ENCODE assay signal across 16 mouse cellular contexts in genomic region chr1:172172381-172172780, GRCm38 (mm10). TPM values are rescaled to one million over a fixed set of nuclear protein-coding genes. Genes with fewer than 3 reads are reported as not detected.
"Had no signal": no experiment of that assay in that cellular context is flagged by ENCODE, and none has a peak within 500 bp of the region (broad histone marks: within the 10 kb centered on the region; RNA-seq: fewer than 3 reads in every experiment).

No protein-coding gene starts in this region.

- ATAC-seq: midbrain, embryonic 15.5 days had no signal

- H3K4me2 ChIP-seq: limb, embryonic 13.5 days; lung, embryonic 14.5 days; midbrain, embryonic 11.5 days; midbrain, embryonic 15.5 days; neural tube, embryonic 13.5 days had no signal

- H3K9ac ChIP-seq: limb, embryonic 13.5 days; lung, embryonic 14.5 days; midbrain, embryonic 15.5 days; neural tube, embryonic 13.5 days had no signal

- H3K4me1 ChIP-seq: limb, embryonic 13.5 days; megakaryocyte, embryonic 14.5 days; midbrain, embryonic 15.5 days; neural tube, embryonic 13.5 days had no signal

- H3K4me3 ChIP-seq: limb, embryonic 13.5 days; megakaryocyte, embryonic 14.5 days; midbrain, embryonic 15.5 days; neural tube, embryonic 13.5 days had no signal

- DNase-seq: kidney, postnatal 14 days; left cerebral cortex, postnatal 4 days; lung, embryonic 14.5 days; lung, postnatal 10 days; retina, postnatal 1 day; right cerebral cortex, postnatal 4 days; spleen, adult 18-20 months; thymus, adult 18-20 months; thymus, postnatal 14 days had no signal

- H3K9me3 ChIP-seq: limb, embryonic 13.5 days; megakaryocyte, embryonic 14.5 days; midbrain, embryonic 15.5 days; neural tube, embryonic 13.5 days had no signal

- H3K27ac ChIP-seq: limb, embryonic 13.5 days; macrophage; midbrain, embryonic 15.5 days; neural tube, embryonic 13.5 days had no signal

- H3K27me3 ChIP-seq: limb, embryonic 13.5 days; megakaryocyte, embryonic 14.5 days; midbrain, embryonic 15.5 days; neural tube, embryonic 13.5 days had no signal

RNA-seq across cellular contexts. Expression of gene Casq1, which starts 47.3 kb away (rescaled TPM):
- total RNA-seq: monocyte, adult 5-6 weeks had no signal
- polyA plus RNA-seq: macrophage had no signal
